Mouse (Mus musculus) midbrain, embryonic 14.5 days (tissue): ENCODE results near the gene Cdc34b. TPM values are rescaled to one million over a fixed set of nuclear protein-coding genes. Genes with fewer than 3 reads are reported as not detected.

Source experiments
- ATAC-seq: fragments of 200-750 bp; cut with Nextera tagmentation; 2 replicates; pipeline ENCODE4 v1.8.0; 2017; ENCODE audit warnings: moderate number of reproducible peaks, moderate library complexity; ENCODE audit not compliant: low FRiP score, low TSS enrichment
- DNase-seq: peaks from one replicate; pipeline ENCODE4 v3.0.0-alpha.2; 2015
- H3K27ac ChIP-seq: fragments of 300-500 bp; sonication (generic); replicated peaks from 2 replicates; pipeline ENCODE4 v1.5.1; 2014; ENCODE audit warnings: mild to moderate bottlenecking, low read depth, low read length, moderate library complexity
- H3K27me3 ChIP-seq: fragments of 300-500 bp; sonication (generic); 2 replicates; pipeline ENCODE4 v1.6.1; 2014; ENCODE audit warnings: low read length, control low read depth, mixed read lengths; ENCODE audit not compliant: control insufficient read depth, insufficient read depth
- H3K36me3 ChIP-seq: fragments of 300-500 bp; sonication (generic); 2 replicates; pipeline ENCODE4 v1.6.1; 2014; ENCODE audit warnings: low read length, control low read depth; ENCODE audit not compliant: control insufficient read depth, insufficient read depth
- H3K4me1 ChIP-seq: fragments of 300-500 bp; sonication (generic); 2 replicates; pipeline ENCODE4 v1.6.1; 2014; ENCODE audit warnings: mild to moderate bottlenecking, antibody characterized with exemption, low read length, control low read depth; ENCODE audit not compliant: control insufficient read depth, insufficient read depth
- H3K4me2 ChIP-seq: fragments of 300-500 bp; sonication (generic); 2 replicates; pipeline ENCODE4 v1.6.1; 2014; ENCODE audit warnings: mild to moderate bottlenecking, low read length, moderate library complexity
- H3K4me3 ChIP-seq: fragments of 300-500 bp; sonication (generic); replicated peaks from 2 replicates; pipeline ENCODE4 v1.5.1; 2014; ENCODE audit warnings: low read depth, low read length
- H3K9ac ChIP-seq: fragments of 300-500 bp; sonication (generic); replicated peaks from 2 replicates; pipeline ENCODE4 v1.6.1; 2014; ENCODE audit warnings: mild to moderate bottlenecking, low read length, moderate library complexity
- H3K9me3 ChIP-seq: fragments of 300-500 bp; sonication (generic); 2 replicates; pipeline ENCODE4 v1.6.1; 2016; ENCODE audit warnings: low read length, control low read depth, mixed read lengths; ENCODE audit not compliant: control insufficient read depth
- WGBS: fragments of 180-500 bp; shearing (Covaris S2); extraction: QIAGEN DNeasy Blood & Tissue Kit; methylation state at CpG from one replicate; pipeline ENCODE4 v1.1.7; 2014; 5-methylcytosine and 5-hydroxymethylcytosine counted together
- polyA plus RNA-seq: library from polyadenylated mRNA; unstranded; fragments of >200 nt; fragmentation: Nextera tagmentation; extraction: Ambion mirVana; gene quantifications from 2 replicates; pipeline ENCODE4 v1.2.1, GENCODE M21; 2014

The Cdc34b gene
- polyA plus RNA-seq, 1 experiment from 2014 or later: not detected

- H3K27ac ChIP-seq: no peak overlapping the region
- no peaks in the 10 kb centered on the region for H3K27me3 ChIP-seq
- no peak overlapping the region for H3K9ac ChIP-seq
- WGBS: 44% methylated on average over 7 of the region's 7 CpGs
- no peak for DNase-seq
- H3K4me2 ChIP-seq: no peak overlapping the region
- ATAC-seq: no peak
- no peaks in the 10 kb centered on the region for H3K4me1 ChIP-seq
- H3K9me3 ChIP-seq: no peaks in the 10 kb centered on the region
- no peaks in the 10 kb centered on the region for H3K36me3 ChIP-seq
- no peak overlapping the region for H3K4me3 ChIP-seq
Observed at GRCm38 (mm10) chr11:94704020-94704419, 37.6 kb upstream of the Cdc34b start.

DNA sequence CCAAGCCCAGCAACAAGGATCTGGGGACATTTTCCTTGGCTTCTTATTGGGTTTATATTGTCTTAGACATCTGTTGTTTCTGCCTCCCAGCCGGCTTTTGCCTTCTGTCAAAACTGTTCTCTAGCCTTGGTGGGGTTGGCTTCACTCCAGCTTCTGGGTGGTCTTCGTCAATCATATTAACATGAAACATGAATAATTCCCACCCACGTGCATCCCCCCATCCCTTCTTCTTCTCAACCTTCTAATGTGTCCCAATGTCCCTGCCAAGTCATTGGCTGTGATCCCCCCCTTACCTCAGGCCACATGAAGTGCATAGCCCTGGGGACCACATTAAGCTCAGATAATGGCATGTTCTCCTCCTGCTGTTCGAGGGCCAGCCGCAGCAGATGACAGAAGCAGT is 37.1 kb upstream of the Cdc34b start, which contains the start of gene Gm11541:
Gm11541 (minus strand) TSS at position 28 of the 400 bp plus-strand sequence.
- Histone ChIP-seq H3K27me3 (no peaks in the 10 kb centered on the region), H3K9me3 (no peaks in the 10 kb centered on the region), H3K9ac (no peak within 1 kb of the TSS), H3K4me3 (no peak within 1 kb of the TSS), H3K4me1 (no peaks in the 10 kb centered on the region), H3K27ac (no peak within 1 kb of the TSS), H3K36me3 (no peaks in the 10 kb centered on the region), H3K4me2 (no peak within 1 kb of the TSS)
- no peak for ATAC-seq
- WGBS: 58% methylated on average over 5 of the region's 5 CpGs
- peak; percentile 45 for DNase-seq

DNA sequence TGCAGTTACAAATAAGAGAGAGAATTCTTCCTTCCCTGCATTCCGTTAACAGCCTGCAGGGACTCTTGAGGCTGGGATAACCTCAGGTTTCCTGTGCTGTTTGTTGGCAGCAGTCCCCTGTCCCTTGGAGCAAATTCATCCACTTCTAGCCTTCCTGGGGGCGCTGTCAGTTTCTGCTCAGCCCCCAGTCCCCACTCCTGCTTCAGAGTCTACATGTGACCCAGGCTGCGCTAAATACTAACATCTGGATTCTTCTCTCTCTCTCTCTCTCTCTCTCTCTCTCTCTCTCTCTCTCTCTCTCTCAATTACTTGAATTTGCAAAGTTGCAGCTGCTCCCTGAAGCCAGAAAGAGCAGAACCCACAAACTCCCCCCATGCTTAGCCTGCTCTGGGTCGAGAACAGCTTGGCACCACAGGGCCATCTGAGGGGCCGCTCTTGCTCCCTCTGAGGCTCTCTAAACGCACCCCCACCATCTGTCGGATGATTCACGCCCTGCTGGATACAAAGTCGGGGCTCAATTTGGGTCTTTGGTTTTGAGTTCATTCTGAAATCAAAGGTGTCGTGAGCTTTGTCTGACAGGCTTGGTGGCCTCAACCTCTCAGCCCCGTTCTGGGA is 28.2 kb upstream of the Cdc34b start:
- H3K36me3 ChIP-seq: no peaks in the 10 kb centered on the region
- WGBS: 52% methylated on average over 11 of the region's 11 CpGs
- DNase-seq (no peak), ATAC-seq (no peak)
- H3K9ac ChIP-seq: no peak overlapping the region
- no peak overlapping the region for H3K27ac ChIP-seq
- H3K4me1 ChIP-seq: peaks cover 10% of the 10 kb centered on the region
- H3K27me3 ChIP-seq: no peaks in the 10 kb centered on the region
- H3K4me3 ChIP-seq: no peak overlapping the region
- H3K4me2 ChIP-seq: no peak overlapping the region
- no peaks in the 10 kb centered on the region for H3K9me3 ChIP-seq

GRCm38 (mm10) chr11:94715622-94716021 is 26.0 kb upstream of the Cdc34b start:
- Histone ChIP-seq H3K27ac (no peak overlapping the region), H3K4me2 (no peak overlapping the region), H3K4me3 (no peak overlapping the region), H3K36me3 (no peaks in the 10 kb centered on the region), H3K4me1 (peaks cover 10% of the 10 kb centered on the region), H3K27me3 (no peaks in the 10 kb centered on the region), H3K9ac (no peak overlapping the region), H3K9me3 (no peaks in the 10 kb centered on the region)
- 48% methylated on average over 5 of the region's 5 CpGs for WGBS
- DNase-seq (no peak), ATAC-seq (no peak)

GRCm38 (mm10) chr11:94716754-94717153 is 24.8 kb upstream of the Cdc34b start:
- no peaks in the 10 kb centered on the region for H3K9me3 ChIP-seq
- H3K27me3 ChIP-seq: no peaks in the 10 kb centered on the region
- peak overlapping the region; percentile 17; the same call in 1 of the 2 replicates for H3K4me2 ChIP-seq
- no peak overlapping the region for H3K27ac ChIP-seq
- H3K36me3 ChIP-seq: no peaks in the 10 kb centered on the region
- ATAC-seq (no peak), DNase-seq (peak; percentile 64)
- 12% methylated on average over 9 of the region's 9 CpGs for WGBS
- peaks cover 10% of the 10 kb centered on the region for H3K4me1 ChIP-seq
- H3K9ac ChIP-seq: no peak overlapping the region
- no peak overlapping the region for H3K4me3 ChIP-seq

DNA sequence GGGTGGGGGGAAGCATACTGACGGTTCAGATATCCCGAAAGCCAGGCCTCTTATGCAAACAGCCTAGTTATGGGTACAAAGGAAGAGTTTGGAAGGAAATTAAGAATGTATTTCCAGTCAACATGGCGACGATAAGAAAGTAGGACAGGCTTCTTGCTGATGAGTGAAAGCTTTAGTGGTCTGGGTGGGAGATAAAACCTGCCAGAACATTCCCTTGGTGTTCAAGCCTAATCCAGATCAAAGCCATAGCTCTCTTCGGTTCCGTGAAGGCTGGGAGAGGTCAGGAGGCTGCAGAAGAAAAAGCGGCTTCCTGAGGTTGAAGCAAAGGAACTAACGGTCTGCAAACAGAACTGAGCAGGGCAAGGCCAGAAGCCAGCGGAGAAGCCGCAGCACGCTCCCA is 24.3 kb upstream of the Cdc34b start:
- Histone ChIP-seq H3K4me3 (no peak overlapping the region), H3K27ac (no peak overlapping the region), H3K4me1 (peaks cover 10% of the 10 kb centered on the region), H3K4me2 (no peak overlapping the region), H3K27me3 (no peaks in the 10 kb centered on the region), H3K36me3 (no peaks in the 10 kb centered on the region), H3K9ac (no peak overlapping the region), H3K9me3 (no peaks in the 10 kb centered on the region)
- ATAC-seq (no peak), DNase-seq (no peak)
- WGBS: 32% methylated on average over 11 of the region's 11 CpGs

GRCm38 (mm10) chr11:94718113-94718909 is 23.3 kb upstream of the Cdc34b start:
- no peak for DNase-seq
- H3K9me3 ChIP-seq: no peaks in the 10 kb centered on the region

DNA sequence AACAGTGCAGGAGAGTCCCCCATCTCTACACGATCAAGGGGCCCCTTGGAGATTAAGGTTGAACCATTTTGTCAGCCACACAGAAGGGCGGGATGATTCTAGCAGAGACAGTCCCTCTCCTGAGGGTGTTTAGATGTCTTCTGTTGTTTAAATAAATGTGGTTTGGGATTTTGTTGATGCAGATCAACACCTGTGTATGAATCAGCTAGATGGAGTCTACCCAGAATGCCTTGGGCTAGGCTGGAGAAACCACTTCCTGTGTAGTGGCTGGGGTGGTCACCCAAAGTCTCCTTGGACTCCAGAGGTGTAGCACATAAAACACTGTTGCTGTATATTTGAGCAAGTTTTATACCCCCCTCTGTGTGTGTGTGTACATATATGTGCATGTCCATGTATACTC is 22.4 kb upstream of the Cdc34b start:
- Histone ChIP-seq H3K4me3 (no peak overlapping the region), H3K9ac (no peak overlapping the region), H3K36me3 (no peaks in the 10 kb centered on the region), H3K4me2 (no peak overlapping the region), H3K27me3 (no peaks in the 10 kb centered on the region), H3K9me3 (no peaks in the 10 kb centered on the region), H3K27ac (no peak overlapping the region), H3K4me1 (peaks cover 10% of the 10 kb centered on the region)
- DNase-seq (no peak), ATAC-seq (no peak)
- WGBS: 77% methylated on average over 2 of the region's 2 CpGs

More at GRCm38 (mm10) chr11:94718113-94718909, 23.3 kb upstream of the Cdc34b start:
- Histone ChIP-seq H3K27ac (no peak overlapping the region), H3K9ac (no peak overlapping the region), H3K27me3 (no peaks in the 10 kb centered on the region), H3K4me1 (peaks cover 10% of the 10 kb centered on the region), H3K4me3 (no peak overlapping the region), H3K36me3 (no peaks in the 10 kb centered on the region), H3K4me2 (no peak overlapping the region)
- ATAC-seq: no peak
- 88% methylated on average over 7 of the region's 7 CpGs for WGBS

GRCm38 (mm10) chr11:94727306-94727705 is 14.3 kb upstream of the Cdc34b start:
- Histone ChIP-seq H3K4me3 (no peak overlapping the region), H3K9me3 (no peaks in the 10 kb centered on the region), H3K36me3 (no peaks in the 10 kb centered on the region), H3K27ac (no peak overlapping the region), H3K9ac (no peak overlapping the region), H3K4me2 (no peak overlapping the region), H3K27me3 (no peaks in the 10 kb centered on the region), H3K4me1 (no peaks in the 10 kb centered on the region)
- 84% methylated on average over 3 of the region's 3 CpGs for WGBS
- DNase-seq: no peak
- no peak for ATAC-seq
